Mouse (Mus musculus) liver, embryonic 16.5 days (tissue): ENCODE data around the gene Spef1. TPM values are rescaled to one million over a fixed set of nuclear protein-coding genes. Genes with fewer than 3 reads are reported as not detected.

Experiments
- ATAC-seq: fragments of 200-750 bp; cut with Nextera tagmentation; 2 replicates; pipeline ENCODE4 v1.8.0; 2017; ENCODE audit warnings: low read depth, mild to moderate bottlenecking, moderate number of reproducible peaks, moderate library complexity
- H3K27ac ChIP-seq: fragments of 300-500 bp; sonication (generic); 2 replicates; pipeline ENCODE4 v1.5.1; 2014; ENCODE audit warnings: mild to moderate bottlenecking, low read length
- H3K27me3 ChIP-seq: fragments of 300-500 bp; sonication (generic); 2 replicates; pipeline ENCODE4 v1.6.1; 2014; ENCODE audit warnings: low read depth, low read length, mixed read lengths; ENCODE audit not compliant: control insufficient read depth, insufficient read depth
- H3K36me3 ChIP-seq: fragments of 300-500 bp; sonication (generic); 2 replicates; pipeline ENCODE4 v1.6.1; 2014; ENCODE audit warnings: mild to moderate bottlenecking; ENCODE audit not compliant: control insufficient read depth, insufficient read depth
- H3K4me1 ChIP-seq: fragments of 300-500 bp; sonication (generic); 2 replicates; pipeline ENCODE4 v1.6.1; 2014; ENCODE audit warnings: low read depth, low read length, mixed read lengths; ENCODE audit not compliant: control insufficient read depth
- H3K4me2 ChIP-seq: fragments of 300-500 bp; sonication (generic); 2 replicates; pipeline ENCODE4 v1.6.1; 2014; ENCODE audit warnings: low read depth, low read length, mixed read lengths
- H3K4me3 ChIP-seq: fragments of 300-500 bp; sonication (generic); 2 replicates; pipeline ENCODE4 v1.5.1; 2014; ENCODE audit warnings: low read depth, mild to moderate bottlenecking, low read length
- H3K9ac ChIP-seq: fragments of 300-500 bp; sonication (generic); 2 replicates; pipeline ENCODE4 v1.6.1; 2014; ENCODE audit warnings: low read depth, low read length
- H3K9me3 ChIP-seq: fragments of 300-500 bp; sonication (generic); replicated peaks from 2 replicates; pipeline ENCODE4 v1.6.1; 2016; ENCODE audit warnings: low read length; ENCODE audit not compliant: control insufficient read depth
- WGBS: fragments of 180-500 bp; shearing (Covaris S2); extraction: QIAGEN DNeasy Blood & Tissue Kit; methylation state at CpG from one replicate; pipeline ENCODE4 v1.1.7; 2014; ENCODE audit not compliant: insufficient replicate concordance; 5-methylcytosine and 5-hydroxymethylcytosine counted together
- polyA plus RNA-seq: library from polyadenylated mRNA; unstranded; fragments of >200 nt; fragmentation: Nextera tagmentation; extraction: Ambion mirVana; gene quantifications from 2 replicates; pipeline ENCODE4 v1.2.1, GENCODE M21; 2015

Gene Spef1
- polyA plus RNA-seq, 1 experiment from 2014 or later, result 1.1 TPM

- peak overlapping the region; percentile 21 for H3K4me3 ChIP-seq
- peaks cover 51% of the 10 kb centered on the region for H3K4me1 ChIP-seq
- peak overlapping the region; percentile 66 for H3K9ac ChIP-seq
Measured at GRCm38 (mm10) chr2:131135521-131136139, 51.5 kb downstream of the Spef1 start.

GRCm38 (mm10) chr2:131134826-131135400, 52.2 kb downstream of the Spef1 start:
- 74% methylated on average over 8 of the region's 8 CpGs for WGBS
- Histone ChIP-seq H3K36me3 (no peaks in the 10 kb centered on the region), H3K27ac (peak overlapping the region; percentile 98), H3K4me3 (no peak overlapping the region), H3K9ac (peak overlapping the region; percentile 66), H3K4me2 (peak overlapping the region; percentile 50; the same call in 1 of the 2 replicates), H3K4me1 (peaks cover 52% of the 10 kb centered on the region), H3K27me3 (no peaks in the 10 kb centered on the region), H3K9me3 (no peaks in the 10 kb centered on the region)
- ATAC-seq, result no peak

More at GRCm38 (mm10) chr2:131135521-131136139, 51.5 kb downstream of the Spef1 start:
- Histone ChIP-seq H3K36me3 (no peaks in the 10 kb centered on the region), H3K9me3 (no peaks in the 10 kb centered on the region), H3K27ac (peak overlapping the region; percentile 98), H3K4me2 (peak overlapping the region; percentile 62), H3K27me3 (no peaks in the 10 kb centered on the region)
- peak; percentile 100 for ATAC-seq
- 20% methylated on average over 11 of the region's 11 CpGs for WGBS

GRCm38 (mm10) chr2:131134381-131134780, 52.7 kb downstream of the Spef1 start:
- H3K9me3 ChIP-seq, result no peaks in the 10 kb centered on the region
- 17% methylated on average over 1 of the region's 1 CpGs for WGBS
- H3K4me1 ChIP-seq, result peaks cover 55% of the 10 kb centered on the region
- no peaks in the 10 kb centered on the region for H3K36me3 ChIP-seq
- H3K9ac ChIP-seq, result peak overlapping the region; percentile 17; the same call in 1 of the 2 replicates
- H3K27me3 ChIP-seq, result no peaks in the 10 kb centered on the region
- peak overlapping the region; percentile 98 for H3K27ac ChIP-seq
- H3K4me3 ChIP-seq, result no peak overlapping the region
- no peak for ATAC-seq
- H3K4me2 ChIP-seq, result no peak overlapping the region

GRCm38 (mm10) chr2:131132930-131133547, 54.0 kb downstream of the Spef1 start, which contains the start of gene Gm11037:
TSS of gene Gm11037 (plus strand) at chr2:131133497.
- 81% methylated on average over 9 of the region's 9 CpGs for WGBS
- peaks cover 68% of the 10 kb centered on the region for H3K4me1 ChIP-seq
- H3K36me3 ChIP-seq, result no peaks in the 10 kb centered on the region
- H3K9me3 ChIP-seq, result no peaks in the 10 kb centered on the region
- no peak for ATAC-seq
- H3K4me3 ChIP-seq, result no peak within 1 kb of the TSS
- no peaks in the 10 kb centered on the region for H3K27me3 ChIP-seq
- H3K4me2 ChIP-seq, result no peak within 1 kb of the TSS
- peak within 1 kb of the TSS; percentile 98; the same call in 1 of the 2 replicates for H3K27ac ChIP-seq
- H3K9ac ChIP-seq, result peak within 1 kb of the TSS; percentile 17; the same call in 1 of the 2 replicates

- 74% methylated on average over 10 of the region's 10 CpGs for WGBS
- no peak overlapping the region for H3K4me3 ChIP-seq
- H3K4me1 ChIP-seq, result peaks cover 73% of the 10 kb centered on the region
- no peaks in the 10 kb centered on the region for H3K9me3 ChIP-seq
- H3K36me3 ChIP-seq, result no peaks in the 10 kb centered on the region
- no peak for ATAC-seq
- H3K27me3 ChIP-seq, result no peaks in the 10 kb centered on the region
- H3K4me2 ChIP-seq, result no peak overlapping the region
- H3K27ac ChIP-seq, result peak overlapping the region; percentile 37; the same call in 1 of the 2 replicates
- no peak overlapping the region for H3K9ac ChIP-seq
Measured at GRCm38 (mm10) chr2:131132111-131132888, 54.8 kb downstream of the Spef1 start.

- peaks cover 77% of the 10 kb centered on the region for H3K4me1 ChIP-seq
- H3K9me3 ChIP-seq, result no peaks in the 10 kb centered on the region
Measured at GRCm38 (mm10) chr2:131130849-131131248, 56.2 kb downstream of the Spef1 start.

GRCm38 (mm10) chr2:131129836-131130235, 57.2 kb downstream of the Spef1 start:
- Histone ChIP-seq H3K4me1 (peaks cover 69% of the 10 kb centered on the region), H3K4me3 (no peak overlapping the region), H3K27me3 (no peaks in the 10 kb centered on the region), H3K27ac (peak overlapping the region; percentile 75), H3K9ac (0 out of 2 replicates have a peak overlapping the region, but pooled peaks have one; percentile 22), H3K4me2 (peak overlapping the region; percentile 41), H3K9me3 (no peaks in the 10 kb centered on the region), H3K36me3 (no peaks in the 10 kb centered on the region)
- WGBS, result 43% methylated on average over 5 of the region's 5 CpGs
- ATAC-seq, result peak; percentile 83

More at GRCm38 (mm10) chr2:131130849-131131248, 56.2 kb downstream of the Spef1 start:
- no peak overlapping the region; the same call in 1 of the 2 replicates for H3K9ac ChIP-seq
- H3K27me3 ChIP-seq, result no peaks in the 10 kb centered on the region
- ATAC-seq, result no peak
- no peaks in the 10 kb centered on the region for H3K36me3 ChIP-seq
- no peak overlapping the region; the same call in 1 of the 2 replicates for H3K27ac ChIP-seq
- H3K4me3 ChIP-seq, result no peak overlapping the region
- H3K4me2 ChIP-seq, result no peak overlapping the region
- 87% methylated on average over 2 of the region's 2 CpGs for WGBS

- Histone ChIP-seq H3K9ac (peak overlapping the region; percentile 22; the same call in 1 of the 2 replicates), H3K36me3 (no peaks in the 10 kb centered on the region), H3K9me3 (no peaks in the 10 kb centered on the region), H3K27me3 (no peaks in the 10 kb centered on the region; the same call in 1 of the 2 replicates), H3K4me1 (peaks cover 60% of the 10 kb centered on the region), H3K27ac (peak overlapping the region; percentile 75), H3K4me2 (peak overlapping the region; percentile 84; the same call in 1 of the 2 replicates), H3K4me3 (no peak overlapping the region)
- 55% methylated on average over 3 of the region's 3 CpGs for WGBS
- ATAC-seq, result no peak
Measured at GRCm38 (mm10) chr2:131128636-131129157, 58.4 kb downstream of the Spef1 start.
